In genomic region chr2:49757616-49758015, GRCm38 (mm10) we compare ENCODE assay signal across 30 mouse cellular contexts. TPM values are rescaled to one million over a fixed set of nuclear protein-coding genes. Genes with fewer than 3 reads are reported as not detected.
DNase-seq lines count a peak whose midpoint lies in the region; ATAC-seq and TF ChIP-seq lines count a peak whose summit lies in the region.
"Had no signal": no experiment of that assay in that cellular context is flagged by ENCODE, and none has a peak within 500 bp of the region (broad histone marks: within the 10 kb centered on the region; RNA-seq: fewer than 3 reads in every experiment).

No protein-coding gene starts in this region.

- no peak for TF ChIP-seq EP300 in lung, postnatal 0 days (IDR thresholded peaks at IDR 0.05)

- no peak overlapping the region for H3K4me3 ChIP-seq in hindbrain, postnatal 0 days (ENCODE audit: low read length)
- H3K4me3 ChIP-seq in hindbrain, embryonic 13.5 days, result no peak overlapping the region
- H3K4me3 ChIP-seq in lung, postnatal 0 days (ENCODE audit: low read depth, low read length), result no peak overlapping the region
- H3K4me3 ChIP-seq in lung, adult 2 months (replicated peaks; ENCODE audit: extremely low read depth, low read depth, low read length), result no peak overlapping the region
- H3K4me3 ChIP-seq: forebrain, embryonic 15.5 days; heart, embryonic 15.5 days; hindbrain, embryonic 15.5 days; limb, embryonic 15.5 days; midbrain, embryonic 15.5 days; myocyte; neural tube, embryonic 13.5 days had no signal

- H3K9me3 ChIP-seq in hindbrain, postnatal 0 days (ENCODE audit: low read length), result no peaks in the 10 kb centered on the region
- H3K9me3 ChIP-seq in hindbrain, embryonic 13.5 days, result no peaks in the 10 kb centered on the region
- no peaks in the 10 kb centered on the region for H3K9me3 ChIP-seq in lung, postnatal 0 days (ENCODE audit: low read length)
- H3K9me3 ChIP-seq: forebrain, embryonic 15.5 days; heart, embryonic 15.5 days; hindbrain, embryonic 15.5 days; limb, embryonic 15.5 days; midbrain, embryonic 15.5 days; neural tube, embryonic 13.5 days had no signal

- peak; percentile 33; the same call in 1 of the 2 replicates for ATAC-seq in hindbrain, postnatal 0 days
- no peak for ATAC-seq in hindbrain, embryonic 13.5 days (ENCODE audit: low FRiP score)
- ATAC-seq in lung, postnatal 0 days, result no peak; the same call in 1 of the 2 replicates
- ATAC-seq: CD4-positive, CD25-positive, alpha-beta regulatory T cell, adult 4 months; forebrain, embryonic 15.5 days; midbrain, embryonic 15.5 days had no signal

- no peak overlapping the region for H3K9ac ChIP-seq in hindbrain, postnatal 0 days (replicated peaks; ENCODE audit: low read length)
- H3K9ac ChIP-seq in hindbrain, embryonic 13.5 days, result no peak overlapping the region
- H3K9ac ChIP-seq in lung, postnatal 0 days (replicated peaks; ENCODE audit: low read depth), result no peak overlapping the region
- H3K9ac ChIP-seq: forebrain, embryonic 15.5 days; heart, embryonic 15.5 days; hindbrain, embryonic 15.5 days; limb, embryonic 15.5 days; liver, embryonic 14.5 days; midbrain, embryonic 15.5 days; neural tube, embryonic 13.5 days had no signal

- WGBS in hindbrain, postnatal 0 days, result 82% methylated on average over 7 of the region's 7 CpGs
- WGBS in hindbrain, embryonic 13.5 days, result 91% methylated on average over 7 of the region's 7 CpGs
- 65% methylated on average over 7 of the region's 7 CpGs for WGBS in lung, postnatal 0 days
- 76% methylated on average over 7 of the region's 7 CpGs for WGBS in lung, adult 2 months

- peak; percentile 37 to 60 for DNase-seq in cerebellum, postnatal 14 days
- no peak for DNase-seq in cerebellum, adult 11-12 months
- DNase-seq in hindbrain, postnatal 0 days (ENCODE audit: low spot score), result no peak
- peak; percentile 40 for DNase-seq in lung, postnatal 0 days (ENCODE audit: low spot score)
- DNase-seq in lung, adult 2 months, result no peak
- no peak for DNase-seq in thymus, postnatal 14 days
- DNase-seq: adrenal gland, postnatal 25 days; cerebellum, adult 11 months; cerebellum, postnatal 36 days; gastrocnemius, postnatal 36 days; heart, postnatal 36 days; kidney, adult 2 months; kidney, postnatal 14 days; left cerebral cortex, postnatal 4 days; lung, postnatal 4 days; retina, postnatal 1 day; right cerebral cortex, postnatal 25 days; thymus, adult 2 months had no signal

- no peak for TF ChIP-seq CTCF in hindbrain, postnatal 0 days (IDR thresholded peaks at IDR 0.05; ENCODE audit: low read depth)
- TF ChIP-seq CTCF in lung, postnatal 0 days (IDR thresholded peaks at IDR 0.05), result no peak
- no peak for TF ChIP-seq CTCF in lung, adult 2 months (IDR thresholded peaks at IDR 0.05; ENCODE audit: insufficient read depth, low read length)

- TF ChIP-seq POLR2A in lung, adult 2 months (IDR thresholded peaks at IDR 0.05; ENCODE audit: borderline replicate concordance, extremely low read depth, low read depth, low read length), result no peak

- no peak overlapping the region for H3K27ac ChIP-seq in hindbrain, postnatal 0 days
- no peak overlapping the region for H3K27ac ChIP-seq in hindbrain, embryonic 13.5 days
- H3K27ac ChIP-seq in lung, postnatal 0 days (ENCODE audit: low read length), result no peak overlapping the region
- H3K27ac ChIP-seq: forebrain, embryonic 15.5 days; heart, embryonic 15.5 days; hindbrain, embryonic 15.5 days; limb, embryonic 15.5 days; liver, embryonic 14.5 days; midbrain, embryonic 15.5 days; neural tube, embryonic 13.5 days had no signal

- peaks cover 46% of the 10 kb centered on the region for H3K36me3 ChIP-seq in hindbrain, postnatal 0 days (ENCODE audit: insufficient read depth, low read length)
- H3K36me3 ChIP-seq in hindbrain, embryonic 13.5 days, result peaks cover 96% of the 10 kb centered on the region
- no peaks in the 10 kb centered on the region for H3K36me3 ChIP-seq in lung, postnatal 0 days (ENCODE audit: insufficient read depth, low read length)
- H3K36me3 ChIP-seq: heart, embryonic 15.5 days had no signal

- no peaks in the 10 kb centered on the region for H3K27me3 ChIP-seq in hindbrain, postnatal 0 days (ENCODE audit: insufficient read depth, low read length)
- H3K27me3 ChIP-seq in hindbrain, embryonic 13.5 days, result no peaks in the 10 kb centered on the region
- H3K27me3 ChIP-seq in lung, postnatal 0 days (replicated peaks; ENCODE audit: insufficient read depth, low read length), result no peaks in the 10 kb centered on the region
- H3K27me3 ChIP-seq: forebrain, embryonic 15.5 days; heart, embryonic 15.5 days; hindbrain, embryonic 15.5 days; limb, embryonic 15.5 days; midbrain, embryonic 15.5 days; neural tube, embryonic 13.5 days had no signal

- H3K4me2 ChIP-seq in hindbrain, postnatal 0 days (ENCODE audit: low read depth, low read length), result no peak overlapping the region
- no peak overlapping the region for H3K4me2 ChIP-seq in hindbrain, embryonic 13.5 days
- H3K4me2 ChIP-seq in lung, postnatal 0 days (replicated peaks; ENCODE audit: low read depth, low read length), result no peak overlapping the region
- H3K4me2 ChIP-seq: forebrain, embryonic 15.5 days; heart, embryonic 15.5 days; hindbrain, embryonic 15.5 days; limb, embryonic 15.5 days; midbrain, embryonic 15.5 days; neural tube, embryonic 13.5 days had no signal

- no peaks in the 10 kb centered on the region for H3K4me1 ChIP-seq in hindbrain, postnatal 0 days (ENCODE audit: insufficient read depth, low read length)
- H3K4me1 ChIP-seq in hindbrain, embryonic 13.5 days (replicated peaks), result no peaks in the 10 kb centered on the region; the same call in 1 of the 2 replicates
- no peaks in the 10 kb centered on the region for H3K4me1 ChIP-seq in lung, postnatal 0 days (ENCODE audit: insufficient read depth, low read depth, low read length)
- no peaks in the 10 kb centered on the region for H3K4me1 ChIP-seq in lung, adult 2 months (ENCODE audit: control insufficient read depth, insufficient read depth, low read length)
- H3K4me1 ChIP-seq: forebrain, embryonic 15.5 days; heart, embryonic 15.5 days; limb, embryonic 15.5 days had no signal

RNA-seq across cellular contexts. Expression of gene Lypd6b, which starts 29.9 kb away (rescaled TPM):
- 13.9 and 16.2 TPM in 2 replicates for total RNA-seq in hindbrain, postnatal 0 days (2014; rRNA removed)
- polyA plus RNA-seq in hindbrain, postnatal 0 days (2015; fragmentation: Nextera tagmentation; extraction: Ambion mirVana), result 17.4 and 21.8 TPM in 2 replicates
- polyA plus RNA-seq in hindbrain, embryonic 13.5 days (2015; fragmentation: Nextera tagmentation; extraction: Ambion mirVana), result 4.4 and 5.0 TPM in 2 replicates
- polyA plus RNA-seq in lung, postnatal 0 days (2015; fragmentation: Nextera tagmentation; extraction: Ambion mirVana), result 3.9 and 5.0 TPM in 2 replicates
- polyA plus RNA-seq in lung, adult 2 months (2012; rRNA removed), result 1.0 and 1.5 TPM in 2 replicates
- total RNA-seq: gastrocnemius, adult 18-20 months; gastrocnemius, postnatal 36 days; heart, postnatal 36 days; megakaryocyte-erythroid progenitor cell, adult 5-6 weeks had no signal

Comparison
In these comparisons a context has a peak if more than half of its experiments do, and no peak if none do; other contexts are left out.
1. DNase-seq: peak in cerebellum, postnatal 14 days (2 of 2) and lung, postnatal 0 days (single experiment); none in cerebellum, adult 11-12 months (single experiment), hindbrain, postnatal 0 days (single experiment), lung, adult 2 months (single experiment) and thymus, postnatal 14 days (single experiment).